Mouse (Mus musculus): Measurements from ENCODE around the gene Hdhd3. TPM values are rescaled to one million over a fixed set of nuclear protein-coding genes. Genes with fewer than 3 reads are reported as not detected.
A peak's percentile ranks its signal among the peaks of the same experiment; 100 is the strongest.

The Hdhd3 gene
- polyA plus RNA-seq, 1 experiment from 2014 or later, result 15.7 TPM

GRCm38 (mm10) chr4:62475131-62475530 lies 28.1 kb downstream of the Hdhd3 start:
- H3K27ac ChIP-seq (replicated peaks), result no peak overlapping the region
- H3K9ac ChIP-seq, result no peak overlapping the region
- no peak for ATAC-seq (ENCODE audit: insufficient number of reproducible peaks, low FRiP score, low TSS enrichment, low read depth)
- H3K4me3 ChIP-seq (replicated peaks), result no peak overlapping the region
- no peaks in the 10 kb centered on the region for H3K36me3 ChIP-seq
- H3K27me3 ChIP-seq, result no peaks in the 10 kb centered on the region
- H3K9me3 ChIP-seq (replicated peaks), result no peaks in the 10 kb centered on the region
- 84% methylated on average over 2 of the region's 2 CpGs for WGBS
- no peak overlapping the region for H3K4me2 ChIP-seq (replicated peaks)
- H3K4me1 ChIP-seq, result peaks cover 14% of the 10 kb centered on the region; the same call in 1 of the 2 replicates

GRCm38 (mm10) chr4:62472071-62472470 lies 31.2 kb downstream of the Hdhd3 start:
- Histone ChIP-seq H3K9me3 (replicated peaks) (no peaks in the 10 kb centered on the region), H3K9ac (no peak overlapping the region), H3K27me3 (no peaks in the 10 kb centered on the region), H3K36me3 (no peaks in the 10 kb centered on the region), H3K4me1 (0 out of 2 replicates have a peak, but pooled peaks cover 3% of the 10 kb centered on the region), H3K27ac (replicated peaks) (no peak overlapping the region), H3K4me3 (replicated peaks) (no peak overlapping the region), H3K4me2 (replicated peaks) (no peak overlapping the region)
- 89% methylated on average over 2 of the region's 2 CpGs for WGBS
- ATAC-seq (ENCODE audit: insufficient number of reproducible peaks, low FRiP score, low TSS enrichment, low read depth), result no peak

GRCm38 (mm10) chr4:62470598-62471051 lies 32.6 kb downstream of the Hdhd3 start, which contains the start of gene Wdr31:
Wdr31 (minus strand) TSS chr4:62470896.
- Histone ChIP-seq H3K4me3 (replicated peaks) (peak within 1 kb of the TSS; percentile 65), H3K9ac (peak within 1 kb of the TSS; percentile 51), H3K27me3 (no peaks in the 10 kb centered on the region), H3K4me2 (replicated peaks) (peak within 1 kb of the TSS; percentile 84), H3K9me3 (replicated peaks) (no peaks in the 10 kb centered on the region), H3K27ac (replicated peaks) (no peak within 1 kb of the TSS), H3K4me1 (0 out of 2 replicates have a peak, but pooled peaks cover 3% of the 10 kb centered on the region), H3K36me3 (no peaks in the 10 kb centered on the region)
- WGBS, result 1% methylated on average over 30 of the region's 30 CpGs
- ATAC-seq (ENCODE audit: insufficient number of reproducible peaks, low FRiP score, low TSS enrichment, low read depth), result peak; percentile 85

- WGBS, result 94% methylated on average over 1 of the region's 1 CpGs
- no peak for ATAC-seq (ENCODE audit: insufficient number of reproducible peaks, low FRiP score, low TSS enrichment, low read depth)
Measured at GRCm38 (mm10) chr4:62468158-62468557, 35.1 kb downstream of the Hdhd3 start.

DNA sequence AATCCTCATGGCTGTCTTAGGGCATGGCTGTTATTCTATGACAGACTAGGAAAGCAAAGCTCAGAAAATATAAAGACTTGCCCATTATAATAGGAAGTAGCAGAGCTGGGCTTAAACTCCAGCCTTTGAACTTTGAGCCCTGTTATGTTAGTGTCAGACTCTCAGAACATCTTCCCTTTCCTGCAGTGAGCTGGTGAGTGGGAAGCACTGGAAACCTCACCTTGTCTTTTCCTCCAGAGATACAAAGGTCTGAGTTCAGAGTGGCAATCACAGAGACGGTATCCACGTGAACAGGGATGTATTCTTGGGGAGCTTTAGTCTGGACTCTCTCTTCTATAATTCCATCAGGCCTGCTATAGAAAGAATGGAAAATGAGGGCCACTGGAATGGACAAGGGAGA lies 40.1 kb downstream of the Hdhd3 start:
- 87% methylated on average over 2 of the region's 2 CpGs for WGBS
- ATAC-seq (ENCODE audit: insufficient number of reproducible peaks, low FRiP score, low TSS enrichment, low read depth), result no peak
- Histone ChIP-seq H3K9ac (no peak overlapping the region), H3K36me3 (peaks cover 3% of the 10 kb centered on the region; the same call in 1 of the 2 replicates), H3K4me3 (replicated peaks) (no peak overlapping the region), H3K4me1 (0 out of 2 replicates have a peak, but pooled peaks cover 9% of the 10 kb centered on the region), H3K27ac (replicated peaks) (no peak overlapping the region), H3K27me3 (no peaks in the 10 kb centered on the region), H3K4me2 (replicated peaks) (no peak overlapping the region), H3K9me3 (replicated peaks) (no peaks in the 10 kb centered on the region)

More at GRCm38 (mm10) chr4:62468158-62468557, 35.1 kb downstream of the Hdhd3 start:
- no peak overlapping the region for H3K27ac ChIP-seq (replicated peaks)
- no peaks in the 10 kb centered on the region for H3K9me3 ChIP-seq (replicated peaks)
- no peak overlapping the region for H3K9ac ChIP-seq
- no peaks in the 10 kb centered on the region for H3K36me3 ChIP-seq
- 0 out of 2 replicates have a peak, but pooled peaks cover 3% of the 10 kb centered on the region for H3K4me1 ChIP-seq
- no peak overlapping the region for H3K4me2 ChIP-seq (replicated peaks)
- no peaks in the 10 kb centered on the region for H3K27me3 ChIP-seq
- H3K4me3 ChIP-seq (replicated peaks), result no peak overlapping the region

GRCm38 (mm10) chr4:62460348-62460747 lies 42.9 kb downstream of the Hdhd3 start:
- Histone ChIP-seq H3K9ac (no peak overlapping the region), H3K4me1 (0 out of 2 replicates have a peak, but pooled peaks cover 11% of the 10 kb centered on the region), H3K27me3 (no peaks in the 10 kb centered on the region), H3K27ac (replicated peaks) (no peak overlapping the region), H3K36me3 (peaks cover 3% of the 10 kb centered on the region; the same call in 1 of the 2 replicates), H3K9me3 (replicated peaks) (no peaks in the 10 kb centered on the region), H3K4me2 (replicated peaks) (no peak overlapping the region), H3K4me3 (replicated peaks) (no peak overlapping the region)
- 90% methylated on average over 8 of the region's 8 CpGs for WGBS
- ATAC-seq (ENCODE audit: insufficient number of reproducible peaks, low FRiP score, low TSS enrichment, low read depth), result no peak

- WGBS, result 52% methylated on average over 3 of the region's 3 CpGs
- Histone ChIP-seq H3K4me2 (replicated peaks) (no peak overlapping the region), H3K36me3 (peaks cover 3% of the 10 kb centered on the region; the same call in 1 of the 2 replicates), H3K27me3 (no peaks in the 10 kb centered on the region), H3K9ac (no peak overlapping the region), H3K9me3 (replicated peaks) (no peaks in the 10 kb centered on the region), H3K4me1 (0 out of 2 replicates have a peak, but pooled peaks cover 11% of the 10 kb centered on the region), H3K4me3 (replicated peaks) (no peak overlapping the region), H3K27ac (replicated peaks) (0 out of 2 replicates have a peak overlapping the region, but pooled peaks have one; percentile 7)
- ATAC-seq (ENCODE audit: insufficient number of reproducible peaks, low FRiP score, low TSS enrichment, low read depth), result no peak
Measured at GRCm38 (mm10) chr4:62459081-62459480, 44.2 kb downstream of the Hdhd3 start.

DNA sequence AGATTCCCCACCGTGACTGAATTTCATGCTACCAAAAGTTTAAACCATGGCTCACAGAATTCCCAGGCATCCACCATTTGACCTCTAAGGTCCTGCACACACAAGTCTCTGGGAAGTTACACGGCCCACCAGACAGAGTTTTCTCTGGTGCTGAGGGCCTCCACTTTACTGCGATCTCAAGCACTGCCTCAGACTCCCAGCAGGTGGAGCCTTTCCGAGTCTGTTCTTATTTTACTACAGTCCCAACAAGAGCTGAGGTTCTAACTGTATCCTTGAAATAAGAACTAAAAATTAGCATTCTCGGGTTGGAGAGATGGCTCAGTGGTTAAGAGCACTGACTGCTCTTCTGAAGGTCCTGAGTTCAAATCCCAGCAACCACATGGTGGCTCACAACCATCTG lies 48.3 kb downstream of the Hdhd3 start:
- Histone ChIP-seq H3K4me2 (replicated peaks) (no peak overlapping the region), H3K4me3 (replicated peaks) (no peak overlapping the region), H3K27ac (replicated peaks) (no peak overlapping the region), H3K36me3 (no peaks in the 10 kb centered on the region), H3K27me3 (no peaks in the 10 kb centered on the region), H3K9ac (no peak overlapping the region), H3K4me1 (0 out of 2 replicates have a peak, but pooled peaks cover 11% of the 10 kb centered on the region), H3K9me3 (replicated peaks) (no peaks in the 10 kb centered on the region)
- ATAC-seq (ENCODE audit: insufficient number of reproducible peaks, low FRiP score, low TSS enrichment, low read depth), result no peak
- WGBS, result 48% methylated on average over 5 of the region's 5 CpGs

Other genes with a start within 250 kb of the Hdhd3 start
- 38.9 and 39.3 TPM in 2 replicates for gene Slc31a2, start 240.9 kb downstream of the Hdhd3 start, polyA plus RNA-seq (2015; fragmentation: Nextera tagmentation; extraction: Ambion mirVana)
- 27.6 and 28.3 TPM in 2 replicates for gene Fkbp15, start 142.9 kb downstream of the Hdhd3 start, polyA plus RNA-seq (2015; fragmentation: Nextera tagmentation; extraction: Ambion mirVana)
- 49.3 and 53.2 TPM in 2 replicates for gene Slc31a1, start 142.7 kb downstream of the Hdhd3 start, polyA plus RNA-seq (2015; fragmentation: Nextera tagmentation; extraction: Ambion mirVana)
- gene Cdc26, start 94.8 kb downstream of the Hdhd3 start, polyA plus RNA-seq (2015; fragmentation: Nextera tagmentation; extraction: Ambion mirVana), result 149 and 153 TPM in 2 replicates
- 19.2 and 19.6 TPM in 2 replicates for gene Prpf4, start 94.7 kb downstream of the Hdhd3 start, polyA plus RNA-seq (2015; fragmentation: Nextera tagmentation; extraction: Ambion mirVana)
- 0.41 TPM in 1 of 2 replicates, not detected in the other for gene Rnf183, start 68.2 kb downstream of the Hdhd3 start, polyA plus RNA-seq (2015; fragmentation: Nextera tagmentation; extraction: Ambion mirVana)
- 7.3 and 11.2 TPM in 2 replicates for gene Wdr31, start 32.6 kb downstream of the Hdhd3 start, polyA plus RNA-seq (2015; fragmentation: Nextera tagmentation; extraction: Ambion mirVana)
- gene Bspry, start 23.4 kb downstream of the Hdhd3 start, polyA plus RNA-seq (2015; fragmentation: Nextera tagmentation; extraction: Ambion mirVana), result 14.5 and 16.3 TPM in 2 replicates
- gene Alad, start 16.5 kb upstream of the Hdhd3 start, polyA plus RNA-seq (2015; fragmentation: Nextera tagmentation; extraction: Ambion mirVana), result 69.3 and 73.7 TPM in 2 replicates
- gene Pole3, start 21.6 kb upstream of the Hdhd3 start, polyA plus RNA-seq (2015; fragmentation: Nextera tagmentation; extraction: Ambion mirVana), result 87.6 and 89.4 TPM in 2 replicates
- gene 4933430I17Rik, start 21.9 kb upstream of the Hdhd3 start, polyA plus RNA-seq (2015; fragmentation: Nextera tagmentation; extraction: Ambion mirVana), result 0.47 and 0.49 TPM in 2 replicates
- 65.0 TPM in 2 replicates for gene Rgs3, start 56.4 kb upstream of the Hdhd3 start, polyA plus RNA-seq (2015; fragmentation: Nextera tagmentation; extraction: Ambion mirVana)

Data from embryonic facial prominence, embryonic 15.5 days (tissue).